Mouse (Mus musculus): ENCODE data around the gene Sim2. TPM values are rescaled to one million over a fixed set of nuclear protein-coding genes. Genes with fewer than 3 reads are reported as not detected.
A peak's percentile ranks its signal among the peaks of the same experiment; 100 is the strongest.

Gene Sim2
- total RNA-seq (2015; ENCODE audit: low replicate concordance), result not detected in 2 replicates
- total RNA-seq (2017; ENCODE audit: low replicate concordance), result not detected in 2 replicates

- ATAC-seq (replicated peaks; ENCODE audit: low FRiP score, poor library complexity, severe bottlenecking), result no peak
Measured at GRCm38 (mm10) chr16:94084711-94085602, at the start of gene Sim2. TSS of gene Sim2 (plus strand) at chr16:94084931.

GRCm38 (mm10) chr16:94037280-94037679 is 47.5 kb upstream of the Sim2 start:
- no peak for ATAC-seq (replicated peaks; ENCODE audit: low FRiP score, poor library complexity, severe bottlenecking)

GRCm38 (mm10) chr16:94038272-94038985 is 46.3 kb upstream of the Sim2 start:
- 0 out of 2 replicates have a peak, but pooled peaks have one; percentile 34 for ATAC-seq (replicated peaks; ENCODE audit: low FRiP score, poor library complexity, severe bottlenecking)

DNA sequence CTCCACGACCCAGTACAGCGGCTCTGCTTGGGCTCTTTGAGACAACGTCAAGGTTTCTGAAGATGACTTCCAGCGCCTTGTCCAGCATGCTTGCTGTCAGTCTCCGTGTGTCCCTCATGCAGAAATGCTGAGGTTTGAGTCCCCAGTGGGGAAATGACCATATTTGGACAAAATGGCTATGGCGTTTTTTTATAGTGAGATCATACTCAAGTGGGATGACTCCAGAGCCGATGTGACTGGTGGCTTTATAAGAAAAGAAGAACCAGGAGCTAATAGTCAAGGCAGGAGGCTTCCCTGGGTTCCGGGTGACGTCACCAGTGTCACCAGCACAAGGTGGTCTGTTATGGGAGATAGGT is 45.8 kb upstream of the Sim2 start:
- ATAC-seq (replicated peaks; ENCODE audit: low FRiP score, poor library complexity, severe bottlenecking), result no peak

DNA sequence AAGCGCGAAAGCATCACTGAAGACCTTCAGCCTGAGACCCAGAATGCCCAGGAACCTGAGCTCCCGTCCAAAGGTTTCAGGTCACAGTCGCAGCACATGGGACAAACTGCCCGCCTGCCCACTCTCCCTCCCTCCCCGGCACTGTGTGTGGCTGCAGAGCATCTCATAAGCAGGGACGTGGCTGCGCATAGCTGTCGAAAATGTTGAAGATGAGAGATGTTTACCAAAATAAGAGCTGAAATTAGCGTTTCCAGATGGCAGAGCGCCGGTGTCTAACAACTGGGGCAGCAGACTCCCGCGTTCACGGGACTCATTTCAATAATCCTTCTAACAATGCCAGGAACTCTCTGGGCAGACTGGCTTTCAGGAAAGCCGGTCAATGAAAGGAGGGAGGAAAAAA is 44.2 kb upstream of the Sim2 start:
- no peak for ATAC-seq (replicated peaks; ENCODE audit: low FRiP score, poor library complexity, severe bottlenecking)

- ATAC-seq (replicated peaks; ENCODE audit: low FRiP score, poor library complexity, severe bottlenecking), result no peak
Measured at GRCm38 (mm10) chr16:94041065-94041712, 43.5 kb upstream of the Sim2 start.

DNA sequence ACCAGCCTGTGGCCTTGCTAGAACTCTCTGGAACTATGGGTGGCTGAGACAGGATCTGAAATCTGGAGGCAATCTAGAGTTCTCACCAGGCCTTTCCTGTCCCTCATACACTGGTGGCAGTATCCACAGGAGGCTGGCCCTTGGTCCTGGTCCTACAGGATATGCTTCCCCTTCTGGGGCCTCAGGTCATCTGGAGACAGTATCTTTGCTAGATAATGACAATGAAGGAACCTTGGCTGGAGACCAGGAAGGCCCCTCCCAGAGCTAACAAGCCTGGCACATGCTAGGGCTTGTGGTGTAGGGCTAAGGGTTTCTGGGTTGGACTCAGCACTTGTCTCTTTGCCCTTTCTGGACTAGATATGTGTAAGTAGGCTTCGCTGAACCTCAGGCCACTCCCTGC is 40.9 kb upstream of the Sim2 start:
- no peak for ATAC-seq (replicated peaks; ENCODE audit: low FRiP score, poor library complexity, severe bottlenecking)

GRCm38 (mm10) chr16:94044996-94045395 is 39.7 kb upstream of the Sim2 start:
- ATAC-seq (replicated peaks; ENCODE audit: low FRiP score, poor library complexity, severe bottlenecking), result no peak

GRCm38 (mm10) chr16:94050368-94050767 is 34.4 kb upstream of the Sim2 start:
- no peak for ATAC-seq (replicated peaks; ENCODE audit: low FRiP score, poor library complexity, severe bottlenecking)

DNA sequence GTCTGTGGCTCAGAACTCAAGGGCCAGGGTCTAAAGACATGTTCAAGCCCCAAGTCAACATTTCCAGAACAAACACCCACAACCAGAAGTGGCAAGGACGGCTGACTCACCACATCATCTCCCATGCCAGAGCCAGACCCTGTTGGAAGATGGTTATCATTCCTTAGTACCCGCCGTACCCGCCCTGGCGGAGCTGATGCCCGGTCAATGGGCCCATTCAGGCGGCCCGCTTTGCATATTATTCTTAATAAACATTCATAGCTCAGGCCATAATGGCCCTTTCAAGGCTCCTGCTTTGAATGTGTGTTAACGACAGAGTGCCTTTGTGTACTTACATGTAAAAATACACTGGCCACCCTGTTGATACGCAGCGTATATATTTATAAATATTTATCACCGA is 29.6 kb upstream of the Sim2 start:
- no peak for ATAC-seq (replicated peaks; ENCODE audit: low FRiP score, poor library complexity, severe bottlenecking)

DNA sequence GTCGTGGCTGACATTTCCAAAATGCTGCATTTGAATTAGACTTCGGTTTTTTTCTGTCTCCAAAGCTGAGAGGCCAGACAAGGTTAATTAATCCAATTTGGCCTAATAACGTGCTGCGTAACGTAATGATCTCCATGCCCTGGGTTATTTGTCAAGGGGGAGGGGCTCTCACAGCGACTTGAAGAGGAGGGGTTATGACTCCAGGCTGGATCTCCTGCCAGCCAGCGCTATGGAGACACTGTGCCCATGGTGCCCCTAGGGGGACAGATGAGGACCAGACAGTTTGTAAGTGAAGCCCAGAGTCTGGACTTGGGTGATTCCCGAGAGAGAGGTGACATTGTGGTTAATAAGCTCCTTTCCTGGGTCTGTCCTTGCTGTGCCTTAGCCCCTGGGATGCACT is 29.2 kb upstream of the Sim2 start:
- ATAC-seq (replicated peaks; ENCODE audit: low FRiP score, poor library complexity, severe bottlenecking), result no peak

DNA sequence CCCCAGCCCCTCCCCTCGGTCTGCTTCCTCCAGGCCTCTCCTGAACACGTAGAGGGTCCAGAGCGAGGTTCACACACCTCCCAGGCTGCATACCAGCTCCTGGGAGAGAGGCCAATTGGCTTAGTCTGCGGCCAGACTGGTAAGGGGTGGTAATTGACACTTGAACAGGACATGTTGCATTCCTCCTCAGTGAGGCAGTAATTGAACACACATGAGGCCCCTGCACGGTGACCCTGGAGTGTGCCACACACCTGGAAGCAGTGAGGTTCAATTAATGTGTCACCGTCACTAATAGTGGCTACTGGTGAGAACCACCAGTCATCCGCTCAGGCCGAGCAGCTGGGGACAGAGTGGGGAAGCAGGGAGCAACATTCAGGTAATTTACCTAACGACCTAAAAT is 24.9 kb upstream of the Sim2 start:
- ATAC-seq (replicated peaks; ENCODE audit: low FRiP score, poor library complexity, severe bottlenecking), result no peak

DNA sequence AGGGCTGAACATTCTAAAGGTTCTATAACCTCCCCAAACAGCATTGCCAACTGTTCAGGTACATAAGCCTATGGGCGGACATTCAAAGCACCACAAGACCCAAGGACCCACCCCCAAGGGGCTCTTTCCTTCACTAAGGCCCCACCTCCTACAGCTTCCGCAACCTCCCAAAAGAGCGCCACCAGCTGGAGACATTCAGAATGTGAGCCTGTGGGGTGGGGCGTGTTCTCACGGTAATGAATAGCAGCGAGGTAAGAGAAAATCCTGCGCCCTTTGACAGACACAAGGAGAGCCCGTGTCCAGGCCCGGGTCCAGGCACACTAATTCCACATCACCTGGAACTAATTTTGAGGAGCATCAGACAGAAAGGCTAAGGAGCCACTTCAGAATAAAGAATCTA is 20.5 kb upstream of the Sim2 start:
- no peak for ATAC-seq (replicated peaks; ENCODE audit: low FRiP score, poor library complexity, severe bottlenecking)

GRCm38 (mm10) chr16:94065728-94066674 is 18.7 kb upstream of the Sim2 start:
- no peak for ATAC-seq (replicated peaks; ENCODE audit: low FRiP score, poor library complexity, severe bottlenecking)

DNA sequence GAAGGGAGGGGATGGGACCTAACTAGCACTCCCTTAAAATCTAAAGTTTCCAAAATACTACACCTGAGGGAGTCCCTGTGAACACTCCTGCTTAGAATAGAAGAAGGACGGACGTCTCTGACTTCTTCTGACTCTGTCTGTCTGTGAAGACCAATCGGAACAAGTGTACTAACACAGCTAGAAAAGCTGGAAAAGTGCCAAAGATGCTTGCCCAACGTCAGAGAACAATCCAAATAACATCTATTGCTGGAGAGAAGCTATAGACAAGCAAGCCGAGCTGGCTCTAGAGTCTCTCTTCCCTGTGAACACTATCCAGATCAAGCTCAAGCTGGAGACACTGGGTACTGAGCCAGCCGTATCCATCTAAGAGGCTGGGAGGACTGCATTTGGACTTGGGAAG is 18.0 kb upstream of the Sim2 start:
- ATAC-seq (replicated peaks; ENCODE audit: low FRiP score, poor library complexity, severe bottlenecking), result no peak

- no peak for ATAC-seq (replicated peaks; ENCODE audit: low FRiP score, poor library complexity, severe bottlenecking)
Measured at GRCm38 (mm10) chr16:94067280-94067679, 17.5 kb upstream of the Sim2 start.

- no peak for ATAC-seq (replicated peaks; ENCODE audit: low FRiP score, poor library complexity, severe bottlenecking)
Measured at GRCm38 (mm10) chr16:94069061-94069460, 15.7 kb upstream of the Sim2 start.

GRCm38 (mm10) chr16:94070920-94071319 is 13.8 kb upstream of the Sim2 start:
- no peak for ATAC-seq (replicated peaks; ENCODE audit: low FRiP score, poor library complexity, severe bottlenecking)

- no peak for ATAC-seq (replicated peaks; ENCODE audit: low FRiP score, poor library complexity, severe bottlenecking)
Measured at GRCm38 (mm10) chr16:94071468-94071867, 13.3 kb upstream of the Sim2 start.
